8 mouse cellular contexts compared by ENCODE assay signal in genomic region chr4:129600233-129601158, GRCm38 (mm10). TPM values are rescaled to one million over a fixed set of nuclear protein-coding genes. Genes with fewer than 3 reads are reported as not detected.
DNase-seq lines count a peak whose midpoint lies in the region; ATAC-seq and TF ChIP-seq lines count a peak whose summit lies in the region.

Gene Eif3i, minus strand, starts transcription at chr4:129600648.
Gene Tmem234, plus strand, starts transcription at chr4:129600668.

- H3K4me2 ChIP-seq in forebrain, embryonic 15.5 days (replicated peaks), result peak within 1 kb of the TSS; percentile 76
- H3K4me2 ChIP-seq in lung, embryonic 16.5 days (ENCODE audit: low read depth, low read length), result peak within 1 kb of the TSS; percentile 78

- whole genome bisulfite sequencing in forebrain, embryonic 15.5 days, result under 1% methylated on average over 74 of the region's 74 CpGs
- WGBS in lung, embryonic 16.5 days, result under 1% methylated on average over 73 of the region's 74 CpGs
- WGBS in thymus, adult 2 months, result under 1% methylated on average over 74 of the region's 74 CpGs

- peak; percentile 95 for ATAC-seq in forebrain, embryonic 15.5 days (replicated peaks)
- peak; percentile 93 for ATAC-seq in lung, embryonic 16.5 days (ENCODE audit: low read depth)

- peak within 1 kb of the TSS; percentile 70 for H3K27ac ChIP-seq in forebrain, embryonic 15.5 days (replicated peaks)
- H3K27ac ChIP-seq in lung, embryonic 16.5 days (ENCODE audit: low read length), result peak within 1 kb of the TSS; percentile 73
- H3K27ac ChIP-seq in thymus, adult 2 months (ENCODE audit: control insufficient read depth, insufficient read depth, low read length), result no peak within 1 kb of the TSS

- H3K9me3 ChIP-seq in forebrain, embryonic 15.5 days, result no peaks in the 10 kb centered on the region
- H3K9me3 ChIP-seq in lung, embryonic 16.5 days (ENCODE audit: control insufficient read depth, low read length), result no peaks in the 10 kb centered on the region

- intact Hi-C loops in heart, postnatal 14 days (cut with DNase I), result no loop called here

- peaks cover 34% of the 10 kb centered on the region for H3K4me1 ChIP-seq in forebrain, embryonic 15.5 days
- peaks cover 15% of the 10 kb centered on the region for H3K4me1 ChIP-seq in lung, embryonic 16.5 days (replicated peaks; ENCODE audit: control insufficient read depth, insufficient read depth, low read length)
- peaks cover 12% of the 10 kb centered on the region for H3K4me1 ChIP-seq in thymus, adult 2 months (replicated peaks; ENCODE audit: control insufficient read depth, insufficient read depth, low read length)

- 0 out of 2 replicates have a peak, but pooled peaks have one; percentile 12 for TF ChIP-seq CTCF in thymus, adult 2 months (IDR thresholded peaks at IDR 0.05; ENCODE audit: borderline replicate concordance, control insufficient read depth, extremely low read depth, insufficient read depth, low read length, poor library complexity)

- TF ChIP-seq POLR2A in thymus, adult 2 months (IDR thresholded peaks at IDR 0.05; ENCODE audit: control insufficient read depth, extremely low read depth, insufficient read depth, low read length, poor library complexity), result peak; percentile 80

- H3K9ac ChIP-seq in forebrain, embryonic 15.5 days (replicated peaks), result peak within 1 kb of the TSS; percentile 84
- peak within 1 kb of the TSS; percentile 95 for H3K9ac ChIP-seq in lung, embryonic 16.5 days (ENCODE audit: low read length)

- peak; percentile 61 for DNase-seq in MEL-GATA-1-ER (ENCODE audit: extremely low read depth, low read depth)
- DNase-seq in cerebellum, adult 11-12 months, result peak; percentile 79
- peak; percentile 83 to 86 for DNase-seq in heart, postnatal 14 days
- peak; percentile 80 to 88 for DNase-seq in layer of hippocampus, adult 18-20 months (ENCODE audit: low spot score in 2 of 2)
- peak; percentile 70 for DNase-seq in ovary, adult 18-20 months (ENCODE audit: low spot score)
- DNase-seq in thymus, adult 2 months, result peak; percentile 86

- H3K4me3 ChIP-seq in forebrain, embryonic 15.5 days, result peak within 1 kb of the TSS; percentile 83
- H3K4me3 ChIP-seq in lung, embryonic 16.5 days (ENCODE audit: low read length), result peak within 1 kb of the TSS; percentile 92
- H3K4me3 ChIP-seq in thymus, adult 2 months (ENCODE audit: control insufficient read depth, insufficient read depth, low read length), result peak within 1 kb of the TSS; percentile 82

- H3K27me3 ChIP-seq in forebrain, embryonic 15.5 days, result no peaks in the 10 kb centered on the region
- H3K27me3 ChIP-seq in lung, embryonic 16.5 days (ENCODE audit: control insufficient read depth, insufficient read depth, low read depth, low read length), result no peaks in the 10 kb centered on the region
- no peaks in the 10 kb centered on the region for H3K27me3 ChIP-seq in thymus, adult 2 months (ENCODE audit: control insufficient read depth, insufficient read depth, low read length)

- peaks cover 30% of the 10 kb centered on the region for H3K36me3 ChIP-seq in forebrain, embryonic 15.5 days
- H3K36me3 ChIP-seq in lung, embryonic 16.5 days (ENCODE audit: control insufficient read depth, insufficient read depth, low read length), result peaks cover 24% of the 10 kb centered on the region; the same call in 1 of the 2 replicates
- H3K36me3 ChIP-seq in thymus, adult 2 months (ENCODE audit: control insufficient read depth, insufficient read depth, low read length), result peaks cover 12% of the 10 kb centered on the region

RNA-seq across cellular contexts. Expression of gene Eif3i, which starts in this region (rescaled TPM):
- 223 and 225 TPM in 2 replicates for polyA plus RNA-seq in forebrain, embryonic 15.5 days (2015; fragmentation: Nextera tagmentation; extraction: Ambion mirVana)
- total RNA-seq in heart, postnatal 14 days (2021), result 100 to 1,000 TPM; 114 to 128 TPM
- total RNA-seq in layer of hippocampus, adult 18-20 months (2021), result 100 to 1,000 TPM; 127 to 131 TPM
- 229 and 231 TPM in 2 replicates for polyA plus RNA-seq in lung, embryonic 16.5 days (2015; fragmentation: Nextera tagmentation; extraction: Ambion mirVana)
- 331 and 350 TPM in 2 replicates for polyA plus RNA-seq in thymus, adult 2 months (2012; rRNA removed)

RNA-seq across cellular contexts. Expression of gene Tmem234, which starts in this region (rescaled TPM):
- 160 and 165 TPM in 2 replicates for polyA plus RNA-seq in forebrain, embryonic 15.5 days (2015; fragmentation: Nextera tagmentation; extraction: Ambion mirVana)
- total RNA-seq in heart, postnatal 14 days (2021), result 10 to 100 TPM; 46.8 to 51.3 TPM
- 10 to 100 TPM; 73.7 to 79.8 TPM for total RNA-seq in layer of hippocampus, adult 18-20 months (2021)
- 190 and 198 TPM in 2 replicates for polyA plus RNA-seq in lung, embryonic 16.5 days (2015; fragmentation: Nextera tagmentation; extraction: Ambion mirVana)
- 243 and 257 TPM in 2 replicates for polyA plus RNA-seq in thymus, adult 2 months (2012; rRNA removed)
